Mouse (Mus musculus): ENCODE data around the gene Fanca. TPM values are rescaled to one million over a fixed set of nuclear protein-coding genes. Genes with fewer than 3 reads are reported as not detected.

Gene Fanca
- polyA plus RNA-seq (2016; fragmentation: Nextera tagmentation; extraction: Ambion mirVana), result 27.4 and 32.2 TPM in 2 replicates

GRCm38 (mm10) chr8:123318467-123318911 lies at the start of gene Fanca:
Gene Fanca, minus strand, starts transcription at chr8:123318576.
- Histone ChIP-seq H3K9me3 (replicated peaks) (no peaks in the 10 kb centered on the region), H3K36me3 (peaks cover 15% of the 10 kb centered on the region), H3K9ac (peak within 1 kb of the TSS; percentile 84), H3K27me3 (replicated peaks) (peaks cover 11% of the 10 kb centered on the region), H3K27ac (peak within 1 kb of the TSS; percentile 77), H3K4me1 (peaks cover 24% of the 10 kb centered on the region), H3K4me2 (peak within 1 kb of the TSS; percentile 83), H3K4me3 (peak within 1 kb of the TSS; percentile 78)
- under 1% methylated on average over 24 of the region's 24 CpGs for WGBS (ENCODE audit: insufficient replicate concordance)
- peak; percentile 99 for ATAC-seq

GRCm38 (mm10) chr8:123361082-123361739 lies 42.8 kb upstream of the Fanca start:
- H3K9me3 ChIP-seq (replicated peaks), result no peaks in the 10 kb centered on the region
- no peaks in the 10 kb centered on the region for H3K4me1 ChIP-seq
- H3K27ac ChIP-seq, result no peak overlapping the region
- no peak overlapping the region for H3K9ac ChIP-seq
- H3K36me3 ChIP-seq, result peaks cover 3% of the 10 kb centered on the region
- no peaks in the 10 kb centered on the region for H3K27me3 ChIP-seq (replicated peaks)
- WGBS (ENCODE audit: insufficient replicate concordance), result 35% methylated on average over 12 of the region's 12 CpGs
- H3K4me3 ChIP-seq, result no peak overlapping the region
- no peak overlapping the region for H3K4me2 ChIP-seq
- peak; percentile 41; the same call in 1 of the 2 replicates for ATAC-seq

GRCm38 (mm10) chr8:123353216-123353615 lies 34.8 kb upstream of the Fanca start:
- WGBS (ENCODE audit: insufficient replicate concordance), result 51% methylated on average over 11 of the region's 11 CpGs
- Histone ChIP-seq H3K9ac (no peak overlapping the region), H3K27me3 (replicated peaks) (peaks cover 25% of the 10 kb centered on the region), H3K4me2 (no peak overlapping the region), H3K27ac (no peak overlapping the region), H3K4me3 (no peak overlapping the region), H3K9me3 (replicated peaks) (no peaks in the 10 kb centered on the region), H3K36me3 (no peaks in the 10 kb centered on the region; the same call in 1 of the 2 replicates), H3K4me1 (peaks cover 10% of the 10 kb centered on the region)
- ATAC-seq, result no peak

GRCm38 (mm10) chr8:123352786-123353185 lies 34.4 kb upstream of the Fanca start:
- H3K4me2 ChIP-seq, result no peak overlapping the region
- no peak for ATAC-seq

GRCm38 (mm10) chr8:123352118-123352517 lies 33.7 kb upstream of the Fanca start:
- no peaks in the 10 kb centered on the region; the same call in 1 of the 2 replicates for H3K36me3 ChIP-seq
- 71% methylated on average over 12 of the region's 12 CpGs for WGBS (ENCODE audit: insufficient replicate concordance)
- ATAC-seq, result no peak

More at GRCm38 (mm10) chr8:123352786-123353185, 34.4 kb upstream of the Fanca start:
- Histone ChIP-seq H3K9ac (no peak overlapping the region), H3K36me3 (no peaks in the 10 kb centered on the region; the same call in 1 of the 2 replicates), H3K4me1 (peaks cover 14% of the 10 kb centered on the region), H3K27me3 (replicated peaks) (peaks cover 25% of the 10 kb centered on the region), H3K4me3 (no peak overlapping the region), H3K27ac (no peak overlapping the region), H3K9me3 (replicated peaks) (no peaks in the 10 kb centered on the region)
- 53% methylated on average over 13 of the region's 13 CpGs for WGBS (ENCODE audit: insufficient replicate concordance)

GRCm38 (mm10) chr8:123349073-123349472 lies 30.7 kb upstream of the Fanca start:
- no peak overlapping the region for H3K27ac ChIP-seq

More at GRCm38 (mm10) chr8:123352118-123352517, 33.7 kb upstream of the Fanca start:
- peaks cover 21% of the 10 kb centered on the region for H3K4me1 ChIP-seq
- peaks cover 25% of the 10 kb centered on the region for H3K27me3 ChIP-seq (replicated peaks)
- H3K4me2 ChIP-seq, result no peak overlapping the region
- H3K4me3 ChIP-seq, result no peak overlapping the region
- H3K9ac ChIP-seq, result no peak overlapping the region
- no peaks in the 10 kb centered on the region for H3K9me3 ChIP-seq (replicated peaks)
- H3K27ac ChIP-seq, result no peak overlapping the region

GRCm38 (mm10) chr8:123348237-123348843 lies 30.0 kb upstream of the Fanca start:
- Histone ChIP-seq H3K36me3 (no peaks in the 10 kb centered on the region), H3K9ac (no peak overlapping the region), H3K27me3 (replicated peaks) (peaks cover 4% of the 10 kb centered on the region), H3K4me1 (peaks cover 43% of the 10 kb centered on the region), H3K27ac (no peak overlapping the region), H3K4me2 (no peak overlapping the region), H3K4me3 (no peak overlapping the region), H3K9me3 (replicated peaks) (no peaks in the 10 kb centered on the region)
- peak; percentile 27; the same call in 1 of the 2 replicates for ATAC-seq
- 54% methylated on average over 9 of the region's 9 CpGs for WGBS (ENCODE audit: insufficient replicate concordance)

More at GRCm38 (mm10) chr8:123349073-123349472, 30.7 kb upstream of the Fanca start:
- peak; percentile 6; the same call in 1 of the 2 replicates for ATAC-seq
- no peaks in the 10 kb centered on the region for H3K9me3 ChIP-seq (replicated peaks)
- H3K4me2 ChIP-seq, result no peak overlapping the region
- peaks cover 36% of the 10 kb centered on the region for H3K4me1 ChIP-seq
- no peaks in the 10 kb centered on the region for H3K36me3 ChIP-seq
- WGBS (ENCODE audit: insufficient replicate concordance), result 74% methylated on average over 4 of the region's 4 CpGs
- no peak overlapping the region for H3K4me3 ChIP-seq
- no peak overlapping the region for H3K9ac ChIP-seq
- H3K27me3 ChIP-seq (replicated peaks), result peaks cover 11% of the 10 kb centered on the region

- no peak overlapping the region for H3K27ac ChIP-seq
- no peak overlapping the region for H3K9ac ChIP-seq
- peaks cover 50% of the 10 kb centered on the region for H3K4me1 ChIP-seq
- 32% methylated on average over 2 of the region's 2 CpGs for WGBS (ENCODE audit: insufficient replicate concordance)
- no peak overlapping the region for H3K4me3 ChIP-seq
- H3K9me3 ChIP-seq (replicated peaks), result no peaks in the 10 kb centered on the region
- H3K36me3 ChIP-seq, result no peaks in the 10 kb centered on the region
- no peak overlapping the region for H3K4me2 ChIP-seq
- no peak for ATAC-seq
- no peaks in the 10 kb centered on the region; the same call in 1 of the 2 replicates for H3K27me3 ChIP-seq (replicated peaks)
Measured at GRCm38 (mm10) chr8:123347293-123347692, 28.9 kb upstream of the Fanca start.

- no peak overlapping the region for H3K4me2 ChIP-seq
- ATAC-seq, result no peak
- H3K36me3 ChIP-seq, result no peaks in the 10 kb centered on the region
- no peak overlapping the region for H3K9ac ChIP-seq
- no peaks in the 10 kb centered on the region for H3K9me3 ChIP-seq (replicated peaks)
- no peak overlapping the region for H3K4me3 ChIP-seq
- H3K4me1 ChIP-seq, result peaks cover 63% of the 10 kb centered on the region
- no peaks in the 10 kb centered on the region for H3K27me3 ChIP-seq (replicated peaks)
- H3K27ac ChIP-seq, result no peak overlapping the region
- WGBS (ENCODE audit: insufficient replicate concordance), result 70% methylated on average over 6 of the region's 6 CpGs
Measured at GRCm38 (mm10) chr8:123345856-123346255, 27.5 kb upstream of the Fanca start.

- Histone ChIP-seq H3K9me3 (replicated peaks) (no peaks in the 10 kb centered on the region), H3K27ac (no peak overlapping the region), H3K4me3 (no peak overlapping the region), H3K4me1 (peaks cover 64% of the 10 kb centered on the region), H3K36me3 (no peaks in the 10 kb centered on the region), H3K27me3 (replicated peaks) (no peaks in the 10 kb centered on the region), H3K4me2 (no peak overlapping the region), H3K9ac (no peak overlapping the region)
- WGBS (ENCODE audit: insufficient replicate concordance), result 67% methylated on average over 8 of the region's 8 CpGs
- ATAC-seq, result no peak
Measured at GRCm38 (mm10) chr8:123345135-123345534, 26.8 kb upstream of the Fanca start.

- no peak overlapping the region for H3K4me3 ChIP-seq
- no peaks in the 10 kb centered on the region for H3K27me3 ChIP-seq (replicated peaks)
- peaks cover 56% of the 10 kb centered on the region for H3K4me1 ChIP-seq
- no peak overlapping the region for H3K4me2 ChIP-seq
- 80% methylated on average over 12 of the region's 12 CpGs for WGBS (ENCODE audit: insufficient replicate concordance)
- no peaks in the 10 kb centered on the region for H3K9me3 ChIP-seq (replicated peaks)
- no peak for ATAC-seq
- H3K27ac ChIP-seq, result no peak overlapping the region
- no peaks in the 10 kb centered on the region for H3K36me3 ChIP-seq
- H3K9ac ChIP-seq, result no peak overlapping the region
Measured at GRCm38 (mm10) chr8:123343422-123343821, 25.0 kb upstream of the Fanca start.

GRCm38 (mm10) chr8:123342911-123343310 lies 24.5 kb upstream of the Fanca start:
- H3K27ac ChIP-seq, result no peak overlapping the region
- no peaks in the 10 kb centered on the region for H3K27me3 ChIP-seq (replicated peaks)
- H3K4me2 ChIP-seq, result no peak overlapping the region
- no peaks in the 10 kb centered on the region for H3K9me3 ChIP-seq (replicated peaks)
- 60% methylated on average over 7 of the region's 7 CpGs for WGBS (ENCODE audit: insufficient replicate concordance)
- no peak for ATAC-seq
- H3K4me3 ChIP-seq, result no peak overlapping the region
- H3K9ac ChIP-seq, result no peak overlapping the region
- H3K36me3 ChIP-seq, result no peaks in the 10 kb centered on the region
- H3K4me1 ChIP-seq, result peaks cover 51% of the 10 kb centered on the region
